Comparison of ENCODE assay signal across 8 mouse cellular contexts in genomic region chr8:72746061-72746460, GRCm38 (mm10). TPM values are rescaled to one million over a fixed set of nuclear protein-coding genes. Genes with fewer than 3 reads are reported as not detected.
A peak's percentile ranks its signal among the peaks of the same experiment; 100 is the strongest.
DNase-seq lines count a peak whose midpoint lies in the region; ATAC-seq and TF ChIP-seq lines count a peak whose summit lies in the region.

No protein-coding gene starts in this region.

- peak; percentile 84 for TF ChIP-seq CTCF in heart, adult 2 months (IDR thresholded peaks at IDR 0.05)

- H3K4me1 ChIP-seq in heart, adult 2 months (ENCODE audit: control insufficient read depth, insufficient read depth, low read length), result no peaks in the 10 kb centered on the region
- no peaks in the 10 kb centered on the region for H3K4me1 ChIP-seq in heart, embryonic 11.5 days (ENCODE audit: control insufficient read depth, insufficient read depth, low read length)

- WGBS in heart, adult 2 months, result 41% methylated on average over 5 of the region's 5 CpGs
- 46% methylated on average over 5 of the region's 5 CpGs for WGBS in heart, embryonic 11.5 days (ENCODE audit: insufficient replicate concordance)

- no peak; the same call in 1 of the 2 replicates for ATAC-seq in heart, embryonic 11.5 days (replicated peaks; ENCODE audit: insufficient number of reproducible peaks, low FRiP score, low TSS enrichment)
- ATAC-seq in common myeloid progenitor, adult 5-6 weeks (replicated peaks; ENCODE audit: low read depth, poor library complexity, severe bottlenecking), result peak; percentile 77
- peak; percentile 67 for ATAC-seq in megakaryocyte-erythroid progenitor cell, adult 5-6 weeks (replicated peaks; ENCODE audit: low FRiP score, low TSS enrichment, poor library complexity, severe bottlenecking)

- H3K9ac ChIP-seq in heart, adult 2 months (ENCODE audit: low read depth, low read length), result no peak overlapping the region
- no peak overlapping the region for H3K9ac ChIP-seq in heart, embryonic 11.5 days (ENCODE audit: low read depth, low read length)

- no peak for TF ChIP-seq POLR2A in heart, adult 2 months (IDR thresholded peaks at IDR 0.05; ENCODE audit: insufficient read depth, low read depth, low read length)

- H3K27me3 ChIP-seq in heart, adult 2 months (ENCODE audit: control insufficient read depth, insufficient read depth, low read length), result no peaks in the 10 kb centered on the region
- H3K27me3 ChIP-seq in heart, embryonic 11.5 days (ENCODE audit: control insufficient read depth, insufficient read depth, low read length), result no peaks in the 10 kb centered on the region

- TF ChIP-seq EP300 in heart, adult 2 months (IDR thresholded peaks at IDR 0.05; ENCODE audit: insufficient read depth, low read depth, low read length), result no peak

- no peaks in the 10 kb centered on the region for H3K9me3 ChIP-seq in heart, embryonic 11.5 days (replicated peaks; ENCODE audit: control insufficient read depth, low read length)

- no peaks in the 10 kb centered on the region for H3K36me3 ChIP-seq in heart, adult 2 months (ENCODE audit: control insufficient read depth, insufficient read depth, low read length)
- H3K36me3 ChIP-seq in heart, embryonic 11.5 days (ENCODE audit: control insufficient read depth, insufficient read depth, low read length), result peaks cover 52% of the 10 kb centered on the region

- peak in 1 of 2 experiments; percentile 28 for DNase-seq in heart, adult 2 months
- DNase-seq in T-cell, adult 2 months (ENCODE audit: low spot score), result peak; percentile 38
- peak; percentile 36 to 50 for DNase-seq in heart, postnatal 14 days
- DNase-seq in layer of hippocampus, postnatal 14 days (ENCODE audit: low spot score in 2 of 2), result peak; percentile 43 to 44
- peak; percentile 42 to 76 for DNase-seq in spleen, postnatal 4 days (ENCODE audit: low spot score in 2 of 2)

- no peaks in the 10 kb centered on the region for H3K79me2 ChIP-seq in heart, adult 2 months (replicated peaks; ENCODE audit: control insufficient read depth, insufficient read depth, low read length)

- no peak overlapping the region for H3K4me2 ChIP-seq in heart, embryonic 11.5 days

- no peak overlapping the region for H3K27ac ChIP-seq in heart, adult 2 months
- H3K27ac ChIP-seq in heart, embryonic 11.5 days (ENCODE audit: low read depth, low read length), result no peak overlapping the region

- no peak overlapping the region for H3K4me3 ChIP-seq in heart, adult 2 months
- H3K4me3 ChIP-seq in heart, embryonic 11.5 days (ENCODE audit: low read depth, low read length), result no peak overlapping the region

- intact Hi-C loops in heart, adult 2 months (cut with DNase I), result loop anchor here (5.0 kb wide), 1 partner anchor 64 kb away; no protein-coding TSS in a partner anchor
- intact Hi-C loops in heart, postnatal 14 days (cut with DNase I), result loop anchor here (2.0 to 10.0 kb wide), 3 partner anchors 65 to 341 kb away; partner anchors contain the start of gene Slc35e1

RNA-seq across cellular contexts. Expression of gene F2rl3, which starts 15.6 kb away (rescaled TPM):
- 1 to 10 TPM in 1 of 2 experiments, under 1 TPM in 1; 0.77 to 1.5 TPM for total RNA-seq in heart, adult 2 months (2021)
- 2.0 and 2.2 TPM in 2 replicates for polyA plus RNA-seq in heart, adult 2 months (2012; rRNA removed)
- polyA plus RNA-seq in heart, embryonic 11.5 days (2014; fragmentation: Nextera tagmentation; extraction: Ambion mirVana), result 1.2 and 1.3 TPM in 2 replicates
- 9.8 and 12.7 TPM in 2 replicates for total RNA-seq in common myeloid progenitor, adult 5-6 weeks (2017)
- total RNA-seq in heart, postnatal 14 days (2021), result 1 to 10 TPM; 2.0 to 2.2 TPM
- total RNA-seq in layer of hippocampus, postnatal 14 days (2021), result under 1 TPM in 1 of 2 experiments, not detected in 1; 0.18 TPM
- total RNA-seq in megakaryocyte-erythroid progenitor cell, adult 5-6 weeks (2014; fragmentation: Nextera tagmentation), result 0.13 and 5.0 TPM in 2 replicates
- 2.0 and 3.0 TPM in 2 replicates for total RNA-seq in megakaryocyte-erythroid progenitor cell, adult 5-6 weeks (2017)

RNA-seq across cellular contexts. Expression of gene Sin3b, which starts 23.0 kb away (rescaled TPM):
- total RNA-seq in heart, adult 2 months (2021), result 10 to 100 TPM; 75.2 to 79.4 TPM
- 91.6 and 97.5 TPM in 2 replicates for polyA plus RNA-seq in heart, adult 2 months (2012; rRNA removed)
- 152 and 153 TPM in 2 replicates for polyA plus RNA-seq in heart, embryonic 11.5 days (2014; fragmentation: Nextera tagmentation; extraction: Ambion mirVana)
- 90.0 and 103 TPM in 2 replicates for total RNA-seq in common myeloid progenitor, adult 5-6 weeks (2017)
- 10 to 100 TPM; 87.1 to 88.6 TPM for total RNA-seq in heart, postnatal 14 days (2021)
- total RNA-seq in layer of hippocampus, postnatal 14 days (2021), result 100 to 1,000 TPM; 158 to 162 TPM
- total RNA-seq in megakaryocyte-erythroid progenitor cell, adult 5-6 weeks (2014; fragmentation: Nextera tagmentation), result 81.0 and 90.9 TPM in 2 replicates
- 73.6 and 95.5 TPM in 2 replicates for total RNA-seq in megakaryocyte-erythroid progenitor cell, adult 5-6 weeks (2017)
